Mouse (Mus musculus) A20 (cell line): ENCODE data around the gene Vegfb.
"Not testable (repeated sequence)": the region's sequence is repeated elsewhere in the genome, so short reads cannot be mapped to it uniquely, and the experiment has no call there.

ENCODE experiments used
- DNase-seq: peaks from one replicate; pipeline ENCODE4 v3.0.0-alpha.2; 2011; ENCODE audit warnings: low read depth, low spot score

The Vegfb gene

GRCm38 (mm10) chr19:6992011-6992858, 4.8 kb upstream of the Vegfb start, which contains the start of gene Dnajc4:
Gene Dnajc4 (minus strand): TSS chr19:6992572.
- peak; percentile 100 for DNase-seq

GRCm38 (mm10) chr19:6991166-6991565, 3.7 kb upstream of the Vegfb start:
- not testable (repeated sequence) for DNase-seq

DNA sequence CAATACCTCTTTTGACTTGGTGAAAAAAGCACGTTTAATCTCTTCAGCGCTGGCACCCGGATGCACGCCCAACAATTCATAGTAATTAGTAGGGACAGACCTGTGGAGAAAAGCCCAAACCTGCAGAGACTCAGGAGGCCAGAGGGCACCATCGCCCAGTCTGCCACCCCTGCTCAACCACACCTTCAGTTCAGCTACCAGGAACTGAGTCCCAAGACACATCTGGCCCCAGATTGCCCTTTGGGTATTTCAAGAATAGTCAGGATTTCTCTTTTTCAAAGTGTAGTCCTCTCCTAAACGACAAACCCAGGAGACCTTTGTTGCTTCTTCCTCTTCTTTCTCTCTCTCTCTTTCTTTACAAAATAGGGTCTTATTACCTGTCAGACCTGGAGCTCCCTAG, 3.3 kb upstream of the Vegfb start:
- DNase-seq = no peak

GRCm38 (mm10) chr19:6989251-6989650, 1.8 kb upstream of the Vegfb start:
- no peak for DNase-seq

- DNase-seq = no peak
Observed at GRCm38 (mm10) chr19:6987904-6988285, 444 bp upstream of the Vegfb start.

GRCm38 (mm10) chr19:6985951-6986708, 1.3 kb downstream of the Vegfb start:
- DNase-seq = no peak

- no peak for DNase-seq
Observed at GRCm38 (mm10) chr19:6985300-6985699, 2.2 kb downstream of the Vegfb start.

- no peak for DNase-seq
Observed at GRCm38 (mm10) chr19:6983621-6984020, 3.8 kb downstream of the Vegfb start.

- DNase-seq = no peak
Observed at GRCm38 (mm10) chr19:6981465-6981864, 6.0 kb downstream of the Vegfb start.

DNA sequence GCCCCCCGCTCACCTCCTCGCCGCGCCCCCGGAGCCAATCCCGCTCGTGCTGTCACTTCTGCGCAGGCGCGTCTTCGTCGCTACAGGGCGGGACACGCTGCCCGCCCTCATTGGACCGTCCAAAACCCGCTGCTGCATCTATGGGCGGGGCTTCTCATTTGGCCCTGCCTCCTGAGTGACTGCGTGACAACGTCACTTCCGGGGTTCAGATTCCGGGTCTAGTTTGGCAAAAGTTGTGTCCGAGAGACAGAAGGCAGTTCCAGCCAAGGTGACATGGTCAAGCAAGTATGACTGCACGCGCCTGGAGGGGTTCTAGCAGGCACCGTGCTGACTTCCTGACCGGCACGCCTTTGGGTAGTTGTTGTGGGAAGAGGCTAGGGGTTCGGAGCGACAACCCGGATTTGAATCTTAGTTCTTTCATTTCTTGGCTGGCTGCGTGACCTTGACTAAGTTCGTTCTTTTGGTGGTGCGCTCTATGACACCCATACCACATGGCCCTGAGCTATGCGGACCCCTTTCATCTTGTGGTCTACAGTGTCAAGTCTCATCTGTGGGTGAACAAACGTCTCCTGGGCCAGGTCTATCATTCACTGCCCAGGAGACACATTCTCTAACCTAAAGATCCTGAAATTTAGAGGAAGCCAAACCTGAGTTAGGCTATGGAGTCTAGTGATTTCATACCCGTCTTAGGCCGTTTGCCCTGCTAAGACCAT, 6.9 kb downstream of the Vegfb start, which contains the start of gene Fkbp2:
Fkbp2 (minus strand) TSS at position 121 of the 713 bp plus-strand sequence.
- peak; percentile 99 for DNase-seq

- DNase-seq = peak; percentile 100
Observed at GRCm38 (mm10) chr19:6979486-6980380, 7.7 kb downstream of the Vegfb start.

GRCm38 (mm10) chr19:6979001-6979479, 8.4 kb downstream of the Vegfb start:
- peak; percentile 84 for DNase-seq

DNA sequence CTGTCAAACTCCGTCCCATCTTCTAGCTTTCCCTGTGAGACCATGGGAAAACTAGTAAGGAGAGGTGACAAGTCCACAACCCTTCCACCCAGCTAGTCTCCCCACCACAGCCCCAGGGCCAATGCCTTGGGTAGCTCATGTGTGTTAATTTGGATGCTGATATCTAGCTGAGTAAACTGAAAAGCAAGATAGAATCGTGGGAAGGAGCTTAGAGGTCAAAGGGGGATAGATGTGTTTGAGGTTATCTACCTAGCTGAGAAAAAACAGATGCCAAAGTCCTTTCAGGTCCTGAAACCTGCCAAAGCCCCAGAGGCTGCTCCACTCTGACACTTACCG, 8.8 kb downstream of the Vegfb start:
- DNase-seq = no peak

DNA sequence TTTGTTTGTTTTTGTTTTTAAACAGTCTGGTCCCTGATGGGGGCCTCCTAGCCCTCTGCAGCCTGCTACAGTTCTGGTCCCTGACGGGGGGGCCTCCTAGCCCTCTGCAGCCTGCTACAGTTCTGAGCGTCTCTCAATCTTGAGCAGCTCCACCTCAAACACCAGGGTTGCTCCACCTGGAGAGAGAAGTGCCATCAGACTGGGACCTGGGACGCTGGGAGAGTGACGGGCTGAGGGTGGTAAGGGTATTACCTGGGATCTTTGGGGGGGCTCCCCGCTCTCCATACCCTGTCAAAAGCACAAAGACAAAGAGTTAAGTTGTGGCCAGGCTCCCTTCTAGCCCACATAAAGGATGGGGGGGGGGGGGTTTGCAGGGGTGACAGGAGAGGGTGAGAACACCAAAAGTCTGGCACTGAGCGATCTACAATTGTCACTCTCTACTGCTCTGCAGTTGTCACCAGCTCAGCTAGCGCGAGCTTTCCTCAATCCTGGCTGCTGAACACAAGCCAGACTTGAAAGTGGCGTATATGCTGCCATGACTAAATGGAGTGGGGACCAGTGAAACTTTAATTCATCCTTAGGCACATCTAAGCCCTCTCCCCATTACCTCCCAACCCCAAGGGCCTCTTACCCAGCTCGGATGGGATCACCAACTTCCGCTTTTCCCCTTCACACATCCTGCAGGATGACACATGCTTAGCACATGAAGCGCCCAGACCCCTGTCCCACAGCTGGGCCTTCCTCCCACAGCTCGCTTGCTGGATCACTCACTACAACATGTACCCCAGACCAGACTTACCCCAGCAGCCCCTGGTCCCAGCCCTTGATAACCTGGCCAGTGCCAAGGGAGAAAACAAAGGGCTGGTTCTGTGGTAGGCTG, 9.5 kb downstream of the Vegfb start:
- DNase-seq = no peak

DNA sequence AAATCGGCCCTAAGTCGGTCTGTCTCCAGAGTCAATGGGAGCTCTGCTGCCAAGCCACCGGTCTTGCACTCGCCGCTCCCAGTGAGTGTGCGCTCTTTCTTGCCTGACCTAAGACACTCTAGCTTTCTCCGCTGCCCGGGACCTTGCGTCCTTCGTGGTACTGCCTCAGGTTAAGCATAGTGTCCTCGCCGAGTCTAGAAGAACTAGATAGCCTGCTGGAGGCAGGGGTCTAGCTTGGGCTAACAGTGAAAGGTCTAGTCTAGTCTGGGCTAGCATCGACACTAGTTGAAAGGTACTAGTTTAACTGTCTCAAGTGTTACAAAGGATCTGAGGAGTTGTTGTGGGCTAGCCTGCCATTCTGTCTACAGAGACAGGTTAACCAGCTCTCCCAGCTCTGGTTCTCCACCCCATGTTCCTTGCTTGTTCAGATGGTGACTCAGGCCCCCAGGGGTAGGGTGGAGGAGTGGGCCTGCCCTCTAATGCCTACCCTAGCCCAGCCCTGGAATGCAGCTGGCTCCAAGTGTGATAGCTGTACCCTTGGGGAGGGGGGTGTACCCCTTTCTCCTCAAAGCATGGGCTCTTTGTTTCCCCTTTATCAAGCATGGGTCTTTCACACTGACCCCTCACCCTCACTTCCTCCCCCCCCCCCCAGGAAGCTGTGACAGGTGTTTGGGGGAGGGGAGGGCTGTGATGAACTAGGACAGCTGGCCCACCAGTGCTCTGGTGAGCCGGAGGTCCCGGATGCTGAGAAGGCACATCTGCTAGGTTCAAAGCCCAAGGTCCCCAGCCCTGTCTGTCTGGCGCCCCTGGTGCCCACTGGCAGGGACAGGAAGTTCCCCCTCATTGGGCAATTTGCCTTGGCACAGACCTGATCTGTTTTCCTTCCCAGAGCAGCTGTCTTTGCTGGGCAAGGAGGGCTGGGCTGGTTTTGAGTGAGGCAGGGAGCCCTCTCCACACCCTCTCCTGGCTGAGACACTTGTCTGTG, 11.6 kb downstream of the Vegfb start, which contains the start of gene Plcb3:
Plcb3 (minus strand) TSS at position 934 of the 985 bp plus-strand sequence.
- peak; percentile 93 for DNase-seq

DNA sequence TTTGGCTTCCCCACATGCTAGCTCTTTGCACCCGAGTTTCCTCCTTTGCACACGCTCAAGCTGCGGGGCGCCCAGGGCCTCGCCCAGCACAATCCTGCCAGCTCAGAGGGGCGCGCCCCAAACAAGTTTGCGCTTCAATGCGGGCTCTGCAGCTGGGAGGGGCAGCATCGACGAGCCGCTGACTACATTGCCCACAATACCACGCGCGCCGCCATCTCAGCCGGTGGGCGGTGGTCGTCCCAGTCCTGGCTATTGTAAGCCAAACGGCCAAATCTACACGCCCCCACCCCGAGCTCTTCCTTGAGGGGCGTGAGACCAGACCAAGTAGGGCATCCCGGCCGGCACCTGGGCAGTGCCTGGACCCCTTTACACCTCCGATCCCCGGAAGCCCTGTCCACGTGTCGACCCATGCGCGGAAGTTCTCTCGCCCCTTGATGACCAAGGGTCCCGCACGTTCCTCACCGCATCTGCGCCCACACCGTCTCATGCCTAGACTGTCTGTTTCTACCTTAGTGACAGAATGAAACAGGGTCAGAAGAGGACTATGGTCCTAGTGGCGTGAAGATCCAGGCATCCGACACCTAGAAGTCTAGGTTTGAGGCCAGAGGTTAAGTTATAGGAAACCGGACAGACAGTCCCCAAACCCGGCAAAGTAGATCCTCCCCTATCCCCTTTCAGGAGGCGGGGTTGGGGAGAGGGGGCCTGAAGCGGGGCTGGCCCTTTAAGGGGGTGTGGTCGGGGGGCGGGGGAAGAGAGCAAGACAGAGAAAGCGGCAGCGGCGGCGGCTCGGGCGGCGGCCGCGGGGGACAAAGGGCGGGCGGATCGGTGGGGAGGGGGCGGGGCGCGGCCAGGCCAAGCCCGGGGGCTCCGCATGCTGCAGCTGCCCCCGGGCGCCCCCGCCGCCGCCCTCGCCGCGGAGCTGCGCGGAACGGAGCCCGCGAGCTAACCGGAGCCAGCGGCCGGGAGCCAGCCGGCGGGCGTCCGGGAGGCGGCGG, 12.9 kb downstream of the Vegfb start, which contains the start of gene Ppp1r14b:
Ppp1r14b (plus strand) TSS at position 758 of the 995 bp plus-strand sequence.
- DNase-seq = peak; percentile 95

- no peak for DNase-seq
Observed at GRCm38 (mm10) chr19:6973581-6974190, 13.8 kb downstream of the Vegfb start.
